Mouse (Mus musculus) embryonic facial prominence, embryonic 10.5 days (tissue): Measurements from ENCODE around the gene Cdipt. TPM values are rescaled to one million over a fixed set of nuclear protein-coding genes. Genes with fewer than 3 reads are reported as not detected.

Experiments
- DNase-seq: peaks from one replicate; pipeline ENCODE4 v3.0.0-alpha.2; 2017; ENCODE audit warnings: low spot score
- H3K27ac ChIP-seq: fragments of 300-500 bp; sonication (generic); replicated peaks from 2 replicates; pipeline ENCODE4 v1.5.1; 2016; ENCODE audit warnings: mild to moderate bottlenecking
- H3K27me3 ChIP-seq: fragments of 300-500 bp; sonication (generic); replicated peaks from 2 replicates; pipeline ENCODE4 v1.6.1; 2016; ENCODE audit warnings: low read depth, mild to moderate bottlenecking; ENCODE audit not compliant: poor library complexity, severe bottlenecking
- H3K36me3 ChIP-seq: fragments of 300-500 bp; sonication (generic); replicated peaks from 2 replicates; pipeline ENCODE4 v1.6.1; 2016; ENCODE audit warnings: mild to moderate bottlenecking, moderate library complexity
- H3K4me1 ChIP-seq: fragments of 300-500 bp; sonication (generic); 2 replicates; pipeline ENCODE4 v1.6.1; 2016
- H3K4me3 ChIP-seq: fragments of 300-500 bp; sonication (generic); 2 replicates; pipeline ENCODE4 v1.5.1; 2016; ENCODE audit warnings: mild to moderate bottlenecking, moderate library complexity
- H3K9me3 ChIP-seq: fragments of 300-500 bp; sonication (generic); 2 replicates; pipeline ENCODE4 v1.6.1; 2016; ENCODE audit warnings: mild to moderate bottlenecking
- WGBS: fragments of 180-500 bp; shearing (Covaris S2); methylation state at CpG from one replicate; pipeline ENCODE4 v1.1.7; 2016; 5-methylcytosine and 5-hydroxymethylcytosine counted together
- polyA plus RNA-seq: library from polyadenylated mRNA; unstranded; fragments of >200 nt; fragmentation: Nextera tagmentation; extraction: Ambion mirVana; gene quantifications from 2 replicates; pipeline ENCODE4 v1.2.1, GENCODE M21; 2016

Gene Cdipt
- polyA plus RNA-seq, 1 experiment from 2014 or later = 85.2 TPM

GRCm38 (mm10) chr7:126978841-126979240 is 3.1 kb downstream of the Cdipt start:
- no peak overlapping the region for H3K4me3 ChIP-seq
- no peaks in the 10 kb centered on the region for H3K9me3 ChIP-seq
- WGBS = 90% methylated on average over 6 of the region's 6 CpGs
- no peaks in the 10 kb centered on the region for H3K27me3 ChIP-seq
- H3K4me1 ChIP-seq = peaks cover 17% of the 10 kb centered on the region
- no peak overlapping the region for H3K27ac ChIP-seq
- DNase-seq = no peak
- peaks cover 37% of the 10 kb centered on the region for H3K36me3 ChIP-seq

- H3K4me3 ChIP-seq = no peak overlapping the region
- 96% methylated on average over 2 of the region's 2 CpGs for WGBS
- H3K9me3 ChIP-seq = no peaks in the 10 kb centered on the region
- H3K27ac ChIP-seq = no peak overlapping the region
- H3K36me3 ChIP-seq = peaks cover 37% of the 10 kb centered on the region
- H3K4me1 ChIP-seq = peaks cover 13% of the 10 kb centered on the region
- DNase-seq = no peak
- H3K27me3 ChIP-seq = no peaks in the 10 kb centered on the region
These were observed 5.9 kb downstream of the Cdipt start for GRCm38 (mm10) chr7:126981601-126982000.

GRCm38 (mm10) chr7:126982054-126982453 is 6.3 kb downstream of the Cdipt start:
- Histone ChIP-seq H3K27ac (no peak overlapping the region), H3K27me3 (no peaks in the 10 kb centered on the region), H3K9me3 (no peaks in the 10 kb centered on the region), H3K36me3 (peaks cover 37% of the 10 kb centered on the region), H3K4me1 (peaks cover 9% of the 10 kb centered on the region), H3K4me3 (no peak overlapping the region)
- DNase-seq = no peak
- 95% methylated on average over 4 of the region's 4 CpGs for WGBS

- Histone ChIP-seq H3K27me3 (no peaks in the 10 kb centered on the region), H3K27ac (no peak overlapping the region), H3K4me1 (0 out of 2 replicates have a peak, but pooled peaks cover 3% of the 10 kb centered on the region), H3K4me3 (no peak overlapping the region), H3K36me3 (peaks cover 34% of the 10 kb centered on the region), H3K9me3 (no peaks in the 10 kb centered on the region)
- DNase-seq = no peak
- WGBS = 84% methylated on average over 7 of the region's 7 CpGs
These were observed 7.4 kb downstream of the Cdipt start for GRCm38 (mm10) chr7:126983113-126983512.

GRCm38 (mm10) chr7:126984667-126985444 is 9.1 kb downstream of the Cdipt start:
- no peak overlapping the region for H3K4me3 ChIP-seq
- H3K27me3 ChIP-seq = no peaks in the 10 kb centered on the region

GRCm38 (mm10) chr7:126986319-126986718 is 10.6 kb downstream of the Cdipt start:
- 44% methylated on average over 9 of the region's 9 CpGs for WGBS
- 0 out of 2 replicates have a peak, but pooled peaks cover 3% of the 10 kb centered on the region for H3K4me1 ChIP-seq
- H3K27ac ChIP-seq = no peak overlapping the region
- peaks cover 4% of the 10 kb centered on the region for H3K36me3 ChIP-seq
- no peak overlapping the region for H3K4me3 ChIP-seq
- peak; percentile 23 for DNase-seq
- H3K27me3 ChIP-seq = no peaks in the 10 kb centered on the region
- H3K9me3 ChIP-seq = no peaks in the 10 kb centered on the region

More at GRCm38 (mm10) chr7:126984667-126985444, 9.1 kb downstream of the Cdipt start:
- H3K4me1 ChIP-seq = 0 out of 2 replicates have a peak, but pooled peaks cover 3% of the 10 kb centered on the region
- H3K9me3 ChIP-seq = no peaks in the 10 kb centered on the region
- DNase-seq = no peak
- 71% methylated on average over 10 of the region's 10 CpGs for WGBS
- H3K36me3 ChIP-seq = peaks cover 16% of the 10 kb centered on the region
- H3K27ac ChIP-seq = no peak overlapping the region

GRCm38 (mm10) chr7:126988816-126989215 is 13.1 kb downstream of the Cdipt start:
- Histone ChIP-seq H3K9me3 (no peaks in the 10 kb centered on the region), H3K4me3 (no peak overlapping the region), H3K27ac (no peak overlapping the region), H3K36me3 (no peaks in the 10 kb centered on the region), H3K27me3 (no peaks in the 10 kb centered on the region), H3K4me1 (peaks cover 10% of the 10 kb centered on the region)
- 69% methylated on average over 8 of the region's 8 CpGs for WGBS
- DNase-seq = no peak

GRCm38 (mm10) chr7:126996449-126996848 is 20.7 kb downstream of the Cdipt start:
- WGBS = 77% methylated on average over 4 of the region's 4 CpGs
- Histone ChIP-seq H3K36me3 (no peaks in the 10 kb centered on the region), H3K4me3 (no peak overlapping the region), H3K9me3 (no peaks in the 10 kb centered on the region; the same call in 1 of the 2 replicates), H3K4me1 (peaks cover 6% of the 10 kb centered on the region), H3K27me3 (no peaks in the 10 kb centered on the region), H3K27ac (no peak overlapping the region)
- no peak for DNase-seq

- H3K27me3 ChIP-seq = no peaks in the 10 kb centered on the region
- DNase-seq = no peak
- H3K4me3 ChIP-seq = no peak overlapping the region
- H3K9me3 ChIP-seq = no peaks in the 10 kb centered on the region; the same call in 1 of the 2 replicates
- H3K4me1 ChIP-seq = no peaks in the 10 kb centered on the region
- no peaks in the 10 kb centered on the region for H3K36me3 ChIP-seq
- WGBS = 84% methylated on average over 10 of the region's 10 CpGs
- no peak overlapping the region for H3K27ac ChIP-seq
These were observed 23.9 kb downstream of the Cdipt start for GRCm38 (mm10) chr7:126999568-126999967.

GRCm38 (mm10) chr7:127003620-127004019 is 27.9 kb downstream of the Cdipt start:
- Histone ChIP-seq H3K27ac (no peak overlapping the region), H3K36me3 (no peaks in the 10 kb centered on the region), H3K4me1 (no peaks in the 10 kb centered on the region), H3K4me3 (no peak overlapping the region), H3K27me3 (no peaks in the 10 kb centered on the region), H3K9me3 (no peaks in the 10 kb centered on the region)
- DNase-seq = no peak
- WGBS = 85% methylated on average over 5 of the region's 5 CpGs

- no peak for DNase-seq
- 87% methylated on average over 4 of the region's 4 CpGs for WGBS
- Histone ChIP-seq H3K9me3 (no peaks in the 10 kb centered on the region), H3K27ac (no peak overlapping the region), H3K4me1 (no peaks in the 10 kb centered on the region), H3K27me3 (no peaks in the 10 kb centered on the region), H3K36me3 (no peaks in the 10 kb centered on the region), H3K4me3 (no peak overlapping the region)
These were observed 28.6 kb downstream of the Cdipt start for GRCm38 (mm10) chr7:127004122-127004875.

GRCm38 (mm10) chr7:127007313-127008024 is 31.8 kb downstream of the Cdipt start:
- 86% methylated on average over 6 of the region's 6 CpGs for WGBS
- Histone ChIP-seq H3K4me1 (0 out of 2 replicates have a peak, but pooled peaks cover 4% of the 10 kb centered on the region), H3K9me3 (no peaks in the 10 kb centered on the region), H3K27ac (no peak overlapping the region), H3K4me3 (no peak overlapping the region), H3K36me3 (peaks cover 15% of the 10 kb centered on the region), H3K27me3 (no peaks in the 10 kb centered on the region)
- DNase-seq = no peak
